Mouse (Mus musculus) ES-Bruce4 (cell line): ENCODE data around the gene S100pbp.
A peak's percentile ranks its signal among the peaks of the same experiment; 100 is the strongest.

Experiments used
- CTCF ChIP-seq: IDR thresholded peaks from one replicate; pipeline ENCODE4 v1.8.1; 2011; ENCODE audit warnings: low read depth, low read length
- EP300 ChIP-seq: IDR thresholded peaks from 2 replicates; pipeline ENCODE4 v1.6.1; 2011; ENCODE audit warnings: low read depth, low read length; ENCODE audit not compliant: insufficient read depth
- POLR2A ChIP-seq: IDR thresholded peaks from one replicate; pipeline ENCODE4 v1.8.1; 2011; ENCODE audit warnings: low read length; ENCODE audit not compliant: insufficient read depth

- TF ChIP-seq CTCF, result no peak
- no peak for TF ChIP-seq POLR2A
- peak; percentile 84 for TF ChIP-seq EP300
Observed at GRCm38 (mm10) chr4:129227170-129227984, 37.9 kb upstream of the S100pbp start.
